Mouse (Mus musculus): ENCODE results near the gene Mapkbp1. TPM values are rescaled to one million over a fixed set of nuclear protein-coding genes. Genes with fewer than 3 reads are reported as not detected.

The Mapkbp1 gene
- polyA plus RNA-seq, 1 experiment from 2014 or later = 2.0 TPM

DNA sequence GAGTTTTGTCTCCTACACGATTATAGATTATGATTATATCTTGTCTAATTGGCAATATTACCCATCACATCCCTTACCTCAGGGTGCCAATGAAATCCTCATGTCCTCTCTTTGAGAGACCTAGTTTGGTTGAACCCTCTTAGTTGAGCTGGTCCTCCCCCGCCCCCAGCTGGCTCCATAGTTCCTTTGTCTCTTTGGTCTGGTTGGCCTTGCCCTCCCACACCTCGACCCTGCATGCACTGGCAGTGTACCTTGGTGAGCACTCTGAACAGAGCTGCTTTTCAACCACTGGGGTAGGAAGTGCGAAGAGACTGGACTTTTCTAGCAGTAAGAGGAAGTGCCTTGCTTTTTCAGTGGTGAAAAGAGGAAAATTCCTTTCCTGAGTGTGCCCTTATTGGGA lies 29.5 kb downstream of the Mapkbp1 start:
- ATAC-seq = no peak
- no peak overlapping the region for H3K4me3 ChIP-seq (ENCODE audit: low read length)
- WGBS = 75% methylated on average over 4 of the region's 4 CpGs
- no peaks in the 10 kb centered on the region for H3K9me3 ChIP-seq (ENCODE audit: control insufficient read depth, low read length)
- H3K27ac ChIP-seq (ENCODE audit: low read length) = no peak overlapping the region
- peaks cover 4% of the 10 kb centered on the region; the same call in 1 of the 2 replicates for H3K4me1 ChIP-seq (ENCODE audit: control insufficient read depth, insufficient read depth, low read length)
- H3K36me3 ChIP-seq (ENCODE audit: control insufficient read depth, insufficient read depth, low read length) = no peaks in the 10 kb centered on the region
- H3K4me2 ChIP-seq (ENCODE audit: low read depth, low read length) = no peak overlapping the region
- H3K27me3 ChIP-seq (replicated peaks; ENCODE audit: control insufficient read depth, insufficient read depth, low read length) = no peaks in the 10 kb centered on the region
- no peak overlapping the region for H3K9ac ChIP-seq (ENCODE audit: low read depth, low read length)

DNA sequence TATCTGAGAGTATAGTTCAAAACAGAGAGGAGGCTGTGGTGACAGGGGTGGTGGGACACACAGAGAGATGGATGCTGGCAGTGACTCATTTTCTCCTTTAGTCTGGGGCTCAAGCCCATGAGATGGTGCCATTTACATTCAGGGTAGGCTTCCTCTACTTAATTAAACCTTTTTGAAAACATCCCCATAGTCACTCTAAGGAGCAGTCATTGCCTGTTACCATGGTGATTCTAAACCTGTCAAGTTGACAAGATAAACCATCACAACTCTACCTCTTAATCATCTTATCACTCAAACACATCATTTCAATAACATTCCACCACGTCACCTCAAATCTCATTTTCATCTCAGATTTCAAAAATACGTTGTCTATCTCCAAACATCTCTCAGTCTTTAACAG lies 31.5 kb downstream of the Mapkbp1 start:
- Histone ChIP-seq H3K27ac (ENCODE audit: low read length) (no peak overlapping the region), H3K36me3 (ENCODE audit: control insufficient read depth, insufficient read depth, low read length) (no peaks in the 10 kb centered on the region), H3K4me1 (ENCODE audit: control insufficient read depth, insufficient read depth, low read length) (no peaks in the 10 kb centered on the region; the same call in 1 of the 2 replicates), H3K4me3 (ENCODE audit: low read length) (no peak overlapping the region), H3K9ac (ENCODE audit: low read depth, low read length) (no peak overlapping the region), H3K27me3 (replicated peaks; ENCODE audit: control insufficient read depth, insufficient read depth, low read length) (no peaks in the 10 kb centered on the region), H3K9me3 (ENCODE audit: control insufficient read depth, low read length) (no peaks in the 10 kb centered on the region), H3K4me2 (ENCODE audit: low read depth, low read length) (no peak overlapping the region)
- ATAC-seq = no peak
- WGBS = 87% methylated on average over 2 of the region's 2 CpGs

GRCm38 (mm10) chr2:120006696-120007095 lies 34.2 kb downstream of the Mapkbp1 start:
- no peak overlapping the region for H3K4me3 ChIP-seq (ENCODE audit: low read length)
- no peak overlapping the region for H3K27ac ChIP-seq (ENCODE audit: low read length)
- no peaks in the 10 kb centered on the region for H3K27me3 ChIP-seq (replicated peaks; ENCODE audit: control insufficient read depth, insufficient read depth, low read length)
- no peaks in the 10 kb centered on the region for H3K9me3 ChIP-seq (ENCODE audit: control insufficient read depth, low read length)
- no peaks in the 10 kb centered on the region for H3K36me3 ChIP-seq (ENCODE audit: control insufficient read depth, insufficient read depth, low read length)
- no peak for ATAC-seq
- no peak overlapping the region for H3K9ac ChIP-seq (ENCODE audit: low read depth, low read length)
- WGBS = 91% methylated on average over 7 of the region's 7 CpGs
- H3K4me1 ChIP-seq (ENCODE audit: control insufficient read depth, insufficient read depth, low read length) = no peaks in the 10 kb centered on the region
- no peak overlapping the region for H3K4me2 ChIP-seq (ENCODE audit: low read depth, low read length)

GRCm38 (mm10) chr2:120007680-120008210 lies 35.2 kb downstream of the Mapkbp1 start:
- no peak overlapping the region for H3K4me2 ChIP-seq (ENCODE audit: low read depth, low read length)
- no peak for ATAC-seq
- no peaks in the 10 kb centered on the region for H3K9me3 ChIP-seq (ENCODE audit: control insufficient read depth, low read length)
- no peak overlapping the region for H3K27ac ChIP-seq (ENCODE audit: low read length)
- no peaks in the 10 kb centered on the region for H3K4me1 ChIP-seq (ENCODE audit: control insufficient read depth, insufficient read depth, low read length)
- WGBS = 80% methylated on average over 4 of the region's 4 CpGs
- no peaks in the 10 kb centered on the region for H3K27me3 ChIP-seq (replicated peaks; ENCODE audit: control insufficient read depth, insufficient read depth, low read length)
- H3K36me3 ChIP-seq (ENCODE audit: control insufficient read depth, insufficient read depth, low read length) = no peaks in the 10 kb centered on the region
- no peak overlapping the region for H3K9ac ChIP-seq (ENCODE audit: low read depth, low read length)
- H3K4me3 ChIP-seq (ENCODE audit: low read length) = no peak overlapping the region

- no peaks in the 10 kb centered on the region for H3K4me1 ChIP-seq (ENCODE audit: control insufficient read depth, insufficient read depth, low read length)
- no peaks in the 10 kb centered on the region for H3K9me3 ChIP-seq (ENCODE audit: control insufficient read depth, low read length)
- ATAC-seq = no peak
- no peak overlapping the region for H3K4me3 ChIP-seq (ENCODE audit: low read length)
- 62% methylated on average over 4 of the region's 4 CpGs for WGBS
- no peaks in the 10 kb centered on the region for H3K36me3 ChIP-seq (ENCODE audit: control insufficient read depth, insufficient read depth, low read length)
- H3K9ac ChIP-seq (ENCODE audit: low read depth, low read length) = no peak overlapping the region
- no peak overlapping the region for H3K4me2 ChIP-seq (ENCODE audit: low read depth, low read length)
- H3K27ac ChIP-seq (ENCODE audit: low read length) = no peak overlapping the region
- H3K27me3 ChIP-seq (replicated peaks; ENCODE audit: control insufficient read depth, insufficient read depth, low read length) = no peaks in the 10 kb centered on the region
Measured at GRCm38 (mm10) chr2:120008672-120009071, 36.2 kb downstream of the Mapkbp1 start.

- H3K27ac ChIP-seq (ENCODE audit: low read length) = no peak overlapping the region
- no peak overlapping the region for H3K9ac ChIP-seq (ENCODE audit: low read depth, low read length)
- H3K4me3 ChIP-seq (ENCODE audit: low read length) = no peak overlapping the region
- H3K4me1 ChIP-seq (ENCODE audit: control insufficient read depth, insufficient read depth, low read length) = no peaks in the 10 kb centered on the region
- no peaks in the 10 kb centered on the region for H3K9me3 ChIP-seq (ENCODE audit: control insufficient read depth, low read length)
- H3K4me2 ChIP-seq (ENCODE audit: low read depth, low read length) = no peak overlapping the region
- H3K27me3 ChIP-seq (replicated peaks; ENCODE audit: control insufficient read depth, insufficient read depth, low read length) = no peaks in the 10 kb centered on the region
- 81% methylated on average over 8 of the region's 8 CpGs for WGBS
- H3K36me3 ChIP-seq (ENCODE audit: control insufficient read depth, insufficient read depth, low read length) = 0 out of 2 replicates have a peak, but pooled peaks cover 4% of the 10 kb centered on the region
- ATAC-seq = no peak
Measured at GRCm38 (mm10) chr2:120011462-120012200, 39.1 kb downstream of the Mapkbp1 start.

- Histone ChIP-seq H3K36me3 (ENCODE audit: control insufficient read depth, insufficient read depth, low read length) (0 out of 2 replicates have a peak, but pooled peaks cover 4% of the 10 kb centered on the region), H3K9ac (ENCODE audit: low read depth, low read length) (no peak overlapping the region), H3K27ac (ENCODE audit: low read length) (no peak overlapping the region), H3K9me3 (ENCODE audit: control insufficient read depth, low read length) (no peaks in the 10 kb centered on the region), H3K27me3 (replicated peaks; ENCODE audit: control insufficient read depth, insufficient read depth, low read length) (no peaks in the 10 kb centered on the region), H3K4me3 (ENCODE audit: low read length) (no peak overlapping the region), H3K4me1 (ENCODE audit: control insufficient read depth, insufficient read depth, low read length) (no peaks in the 10 kb centered on the region), H3K4me2 (ENCODE audit: low read depth, low read length) (no peak overlapping the region)
- peak; percentile 38 for ATAC-seq
- WGBS = 75% methylated on average over 13 of the region's 13 CpGs
Measured at GRCm38 (mm10) chr2:120012924-120013323, 40.4 kb downstream of the Mapkbp1 start.

DNA sequence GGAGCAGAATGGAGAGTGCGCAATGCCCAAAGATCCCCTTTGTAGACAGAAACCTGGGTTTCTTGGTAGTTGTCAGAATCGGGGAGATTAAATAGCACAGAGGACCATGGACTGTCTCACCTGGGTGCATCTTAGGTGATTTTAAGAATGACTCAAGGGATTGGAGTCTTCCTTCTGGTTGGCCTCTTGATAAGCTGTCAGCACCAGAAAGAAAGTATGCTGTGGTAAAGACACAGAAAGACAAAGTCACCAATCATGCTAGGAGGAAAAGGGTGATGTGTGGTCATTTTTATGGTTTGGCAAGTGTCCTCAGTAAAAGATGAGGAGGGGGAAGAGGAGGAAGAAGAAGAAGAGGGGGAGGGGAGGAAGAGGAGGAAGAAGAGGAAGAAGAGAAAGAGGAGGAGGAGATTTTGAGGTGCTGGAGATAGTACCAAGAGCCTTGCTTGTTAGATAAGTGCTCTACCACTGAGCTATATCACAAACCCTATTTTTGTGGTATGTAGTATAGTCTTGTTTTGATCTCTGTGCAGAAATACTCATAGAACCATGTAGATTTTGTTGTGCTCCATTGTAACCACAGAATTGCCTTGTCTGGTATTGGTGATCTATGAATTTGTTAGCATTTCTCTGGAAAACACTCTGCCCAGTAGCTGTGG lies 41.5 kb downstream of the Mapkbp1 start:
- no peak overlapping the region for H3K4me3 ChIP-seq (ENCODE audit: low read length)
- no peaks in the 10 kb centered on the region for H3K9me3 ChIP-seq (ENCODE audit: control insufficient read depth, low read length)
- WGBS = 92% methylated on average over 2 of the region's 2 CpGs
- no peak overlapping the region for H3K27ac ChIP-seq (ENCODE audit: low read length)
- H3K4me1 ChIP-seq (ENCODE audit: control insufficient read depth, insufficient read depth, low read length) = no peaks in the 10 kb centered on the region
- H3K36me3 ChIP-seq (ENCODE audit: control insufficient read depth, insufficient read depth, low read length) = 0 out of 2 replicates have a peak, but pooled peaks cover 4% of the 10 kb centered on the region
- H3K9ac ChIP-seq (ENCODE audit: low read depth, low read length) = no peak overlapping the region
- no peak overlapping the region for H3K4me2 ChIP-seq (ENCODE audit: low read depth, low read length)
- no peaks in the 10 kb centered on the region for H3K27me3 ChIP-seq (replicated peaks; ENCODE audit: control insufficient read depth, insufficient read depth, low read length)
- no peak for ATAC-seq

DNA sequence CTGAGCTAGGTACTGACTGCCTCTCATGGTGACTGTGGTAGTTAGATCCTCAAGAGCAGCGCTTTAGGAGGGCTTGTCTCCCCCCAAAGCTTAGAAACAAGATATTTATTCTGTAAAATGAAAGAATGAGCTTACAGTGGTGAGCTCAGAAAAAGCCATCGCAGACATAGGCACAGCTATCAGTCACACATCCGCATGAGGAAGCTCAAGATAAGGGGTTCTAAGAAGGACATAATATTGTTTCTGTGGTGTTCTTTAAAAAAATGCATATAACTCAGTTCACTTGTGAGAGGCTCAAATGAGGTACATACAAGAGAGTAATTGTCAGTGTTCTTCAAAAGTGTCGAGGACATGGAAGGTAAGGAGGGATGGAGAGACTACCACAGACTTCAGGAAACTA lies 43.4 kb downstream of the Mapkbp1 start:
- Histone ChIP-seq H3K4me1 (ENCODE audit: control insufficient read depth, insufficient read depth, low read length) (no peaks in the 10 kb centered on the region), H3K27me3 (replicated peaks; ENCODE audit: control insufficient read depth, insufficient read depth, low read length) (no peaks in the 10 kb centered on the region), H3K4me2 (ENCODE audit: low read depth, low read length) (no peak overlapping the region), H3K9me3 (ENCODE audit: control insufficient read depth, low read length) (no peaks in the 10 kb centered on the region), H3K4me3 (ENCODE audit: low read length) (no peak overlapping the region), H3K27ac (ENCODE audit: low read length) (no peak overlapping the region), H3K9ac (ENCODE audit: low read depth, low read length) (no peak overlapping the region), H3K36me3 (ENCODE audit: control insufficient read depth, insufficient read depth, low read length) (0 out of 2 replicates have a peak, but pooled peaks cover 7% of the 10 kb centered on the region)
- 93% methylated on average over 4 of the region's 4 CpGs for WGBS
- no peak for ATAC-seq
